Mouse (Mus musculus) liver, adult 2 months (tissue): ENCODE data around the gene Hacd4. TPM values are rescaled to one million over a fixed set of nuclear protein-coding genes. Genes with fewer than 3 reads are reported as not detected.

ENCODE experiments used
- DNase-seq: peaks from one replicate; pipeline ENCODE4 v3.0.0-alpha.2; 2011; ENCODE audit warnings: low read depth, low spot score; ENCODE audit errors: extremely low read depth
- H3K27ac ChIP-seq: fragments of 200-500 bp; replicated peaks from 2 replicates; pipeline ENCODE4 v1.5.1; 2012; ENCODE audit warnings: low read depth, mild to moderate bottlenecking, control low read depth, inconsistent platforms, low read length; ENCODE audit not compliant: insufficient read depth
- H3K27me3 ChIP-seq: fragments of 200-500 bp; 2 replicates; pipeline ENCODE4 v1.6.1; 2012; ENCODE audit warnings: mild to moderate bottlenecking, moderate library complexity, low read length, inconsistent platforms; ENCODE audit not compliant: control insufficient read depth, insufficient read depth
- H3K36me3 ChIP-seq: fragments of 200-500 bp; 2 replicates; pipeline ENCODE4 v1.6.1; 2012; ENCODE audit warnings: low read length, inconsistent platforms; ENCODE audit not compliant: control insufficient read depth, insufficient read depth
- H3K4me1 ChIP-seq: fragments of 200-500 bp; 2 replicates; pipeline ENCODE4 v1.6.1; 2011; ENCODE audit warnings: low read length; ENCODE audit not compliant: control insufficient read depth, insufficient read depth
- H3K4me3 ChIP-seq: fragments of 200-500 bp; 2 replicates; pipeline ENCODE4 v1.5.1; 2011; ENCODE audit warnings: low read depth, mild to moderate bottlenecking, control low read depth, low read length, moderate library complexity; ENCODE audit not compliant: insufficient read depth
- H3K79me2 ChIP-seq: fragments of 200-500 bp; 2 replicates; pipeline ENCODE4 v1.6.1; 2012; ENCODE audit warnings: inconsistent platforms, mild to moderate bottlenecking, low read length, moderate library complexity; ENCODE audit not compliant: control insufficient read depth, insufficient read depth
- H3K9ac ChIP-seq: fragments of 200-500 bp; 2 replicates; pipeline ENCODE4 v1.6.1; 2012; ENCODE audit warnings: low read depth, mild to moderate bottlenecking, control low read depth, inconsistent platforms, low read length
- CTCF ChIP-seq: fragments of 200-500 bp; IDR thresholded peaks from 2 replicates; pipeline ENCODE4 v1.5.1; 2011; ENCODE audit warnings: low read depth, low read length, control low read depth
- POLR2A ChIP-seq: fragments of 200-500 bp; IDR thresholded peaks from 2 replicates; pipeline ENCODE4 v1.6.1; 2011; ENCODE audit warnings: low read length, control low read depth; ENCODE audit not compliant: insufficient read depth; ENCODE audit errors: extremely low read depth
- WGBS: fragments of 180-500 bp; shearing (Covaris S2); methylation state at CpG from one replicate; pipeline ENCODE4 v1.1.7; 2018; 5-methylcytosine and 5-hydroxymethylcytosine counted together
- polyA plus RNA-seq: library from polyadenylated mRNA; depleted of rRNA; stranded (reverse); fragments of >200 nt; gene quantifications from 2 replicates; pipeline ENCODE4 v1.2.3, GENCODE M21; 2012
- total RNA-seq: library from RNA; depleted of rRNA; stranded (reverse); fragments of >200 nt; gene quantifications from 2 replicates; pipeline ENCODE4 v1.2.3, GENCODE M21; 2014

Gene Hacd4
- total and polyA plus RNA-seq, 2 experiments = 0.27 to 1.8 TPM

GRCm38 (mm10) chr4:88390036-88390435 lies 48.7 kb downstream of the Hacd4 start:
- Histone ChIP-seq H3K79me2 (no peaks in the 10 kb centered on the region), H3K27me3 (no peaks in the 10 kb centered on the region), H3K4me3 (no peak overlapping the region), H3K36me3 (peaks cover 6% of the 10 kb centered on the region), H3K27ac (no peak overlapping the region), H3K9ac (no peak overlapping the region), H3K4me1 (no peaks in the 10 kb centered on the region)
- no peak for TF ChIP-seq POLR2A
- WGBS = 85% methylated on average over 1 of the region's 1 CpGs
- DNase-seq = no peak

GRCm38 (mm10) chr4:88372293-88373224 lies 66.2 kb downstream of the Hacd4 start:
- Histone ChIP-seq H3K79me2 (no peaks in the 10 kb centered on the region), H3K27ac (no peak overlapping the region), H3K4me1 (no peaks in the 10 kb centered on the region), H3K27me3 (no peaks in the 10 kb centered on the region), H3K4me3 (no peak overlapping the region), H3K36me3 (peaks cover 4% of the 10 kb centered on the region; the same call in 1 of the 2 replicates), H3K9ac (no peak overlapping the region)
- no peak for DNase-seq
- WGBS = 92% methylated on average over 18 of the region's 18 CpGs
- no peak for TF ChIP-seq POLR2A
- TF ChIP-seq CTCF = no peak

GRCm38 (mm10) chr4:88370819-88371218 lies 67.9 kb downstream of the Hacd4 start:
- 95% methylated on average over 8 of the region's 8 CpGs for WGBS
- Histone ChIP-seq H3K27me3 (no peaks in the 10 kb centered on the region), H3K27ac (no peak overlapping the region), H3K36me3 (peaks cover 4% of the 10 kb centered on the region; the same call in 1 of the 2 replicates), H3K79me2 (no peaks in the 10 kb centered on the region), H3K4me1 (no peaks in the 10 kb centered on the region), H3K4me3 (no peak overlapping the region), H3K9ac (no peak overlapping the region)
- no peak for TF ChIP-seq POLR2A
- TF ChIP-seq CTCF = no peak
- DNase-seq = no peak

GRCm38 (mm10) chr4:88369951-88370350 lies 68.8 kb downstream of the Hacd4 start:
- TF ChIP-seq POLR2A (no peak), CTCF (no peak)
- no peak overlapping the region for H3K27ac ChIP-seq
- no peak for DNase-seq
- no peaks in the 10 kb centered on the region for H3K79me2 ChIP-seq
- H3K36me3 ChIP-seq = peaks cover 4% of the 10 kb centered on the region; the same call in 1 of the 2 replicates
- H3K4me3 ChIP-seq = no peak overlapping the region
- 94% methylated on average over 6 of the region's 6 CpGs for WGBS
- H3K9ac ChIP-seq = no peak overlapping the region
- no peaks in the 10 kb centered on the region for H3K27me3 ChIP-seq
- no peaks in the 10 kb centered on the region for H3K4me1 ChIP-seq

- TF ChIP-seq CTCF (no peak), POLR2A (no peak)
- Histone ChIP-seq H3K4me1 (no peaks in the 10 kb centered on the region), H3K27ac (no peak overlapping the region), H3K4me3 (no peak overlapping the region), H3K9ac (no peak overlapping the region), H3K36me3 (peaks cover 8% of the 10 kb centered on the region), H3K79me2 (no peaks in the 10 kb centered on the region), H3K27me3 (no peaks in the 10 kb centered on the region)
- no peak for DNase-seq
- WGBS = 91% methylated on average over 3 of the region's 3 CpGs
Observed at GRCm38 (mm10) chr4:88357431-88357830, 81.3 kb downstream of the Hacd4 start.

GRCm38 (mm10) chr4:88356652-88357051 lies 82.1 kb downstream of the Hacd4 start:
- H3K4me1 ChIP-seq = no peaks in the 10 kb centered on the region

More at GRCm38 (mm10) chr4:88356652-88357051, 82.1 kb downstream of the Hacd4 start:
- TF ChIP-seq CTCF = no peak
- no peak for TF ChIP-seq POLR2A
- no peak overlapping the region for H3K4me3 ChIP-seq
- H3K27me3 ChIP-seq = no peaks in the 10 kb centered on the region
- H3K36me3 ChIP-seq = peaks cover 8% of the 10 kb centered on the region
- no peak overlapping the region for H3K9ac ChIP-seq
- no peak overlapping the region for H3K27ac ChIP-seq
- H3K79me2 ChIP-seq = no peaks in the 10 kb centered on the region
- no peak for DNase-seq
- 79% methylated on average over 2 of the region's 2 CpGs for WGBS
